Mouse (Mus musculus) cerebellum, postnatal 14 days (tissue): ENCODE results near the gene Olfr239.
"Not testable (repeated sequence)": the region's sequence is repeated elsewhere in the genome, so short reads cannot be mapped to it uniquely, and the experiment has no call there.

Experiments
- DNase-seq, 2 experiments: peaks; one replicate each; pipeline ENCODE4 v3.0.0; 2021; ENCODE audit warnings: mixed read lengths in 2 of 2

The Olfr239 gene

GRCm38 (mm10) chr17:33191002-33191401, at the start of gene Olfr239:
Gene Olfr239 (plus strand): TSS chr17:33191302.
- DNase-seq: not testable (repeated sequence)

- not testable (repeated sequence) for DNase-seq
Observed at GRCm38 (mm10) chr17:33168147-33168546, 23.0 kb upstream of the Olfr239 start, which contains the start of gene Olfr55. Gene Olfr55 (plus strand): TSS chr17:33168447.

GRCm38 (mm10) chr17:33221590-33221989, 30.5 kb downstream of the Olfr239 start, which contains the start of gene Olfr1564:
Gene Olfr1564 (minus strand): TSS chr17:33221690.
- no peak for DNase-seq

GRCm38 (mm10) chr17:33236646-33237045, 45.5 kb downstream of the Olfr239 start:
- not testable (repeated sequence) for DNase-seq
